Mouse (Mus musculus) brain, embryonic 14.5 days (tissue): ENCODE measurements around the gene Nrp1. TPM values are rescaled to one million over a fixed set of nuclear protein-coding genes. Genes with fewer than 3 reads are reported as not detected.

Experiments
- DNase-seq: peaks from one replicate; pipeline ENCODE4 v3.0.0-alpha.2; 2011; ENCODE audit warnings: low read depth
- CTCF ChIP-seq: fragments of 200-500 bp; IDR thresholded peaks from 2 replicates; pipeline ENCODE4 v1.5.1; 2012; ENCODE audit warnings: inconsistent platforms, mild to moderate bottlenecking, moderate library complexity, borderline replicate concordance; ENCODE audit not compliant: insufficient read depth, insufficient read length; ENCODE audit errors: extremely low read depth
- POLR2A ChIP-seq: fragments of 200-500 bp; IDR thresholded peaks from 2 replicates; pipeline ENCODE4 v1.6.1; 2012; ENCODE audit warnings: mild to moderate bottlenecking, inconsistent platforms, borderline replicate concordance; ENCODE audit not compliant: poor library complexity, insufficient read depth, insufficient read length, severe bottlenecking; ENCODE audit errors: extremely low read depth
- polyA plus RNA-seq: library from polyadenylated mRNA; depleted of rRNA; stranded (reverse); fragments of >200 nt; gene quantifications from 2 replicates; pipeline ENCODE4 v1.2.3, GENCODE M21; 2012

Nrp1 gene
- polyA plus RNA-seq, 1 experiment, result 36.2 TPM

DNA sequence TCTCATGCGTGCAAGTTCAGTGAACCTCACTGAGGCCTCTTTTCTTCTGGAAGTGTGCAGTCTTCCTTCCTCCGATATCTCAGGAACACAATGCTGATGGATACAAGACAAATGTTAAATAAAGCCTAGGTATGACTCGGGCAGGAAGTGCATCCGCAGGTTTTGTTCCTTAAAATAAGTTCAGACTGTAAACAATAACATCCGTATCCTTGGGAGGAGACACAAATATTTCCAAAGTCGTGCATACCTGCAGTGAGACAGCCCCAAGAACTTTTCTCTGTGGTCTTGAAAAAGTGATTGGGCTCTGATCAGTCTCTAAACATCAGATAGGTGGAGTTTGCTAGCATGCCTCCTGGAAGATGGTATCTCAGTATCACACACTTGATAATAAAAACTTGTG is 15.0 kb downstream of the Nrp1 start:
- no peak for DNase-seq
- TF ChIP-seq POLR2A (no peak), CTCF (no peak)

DNA sequence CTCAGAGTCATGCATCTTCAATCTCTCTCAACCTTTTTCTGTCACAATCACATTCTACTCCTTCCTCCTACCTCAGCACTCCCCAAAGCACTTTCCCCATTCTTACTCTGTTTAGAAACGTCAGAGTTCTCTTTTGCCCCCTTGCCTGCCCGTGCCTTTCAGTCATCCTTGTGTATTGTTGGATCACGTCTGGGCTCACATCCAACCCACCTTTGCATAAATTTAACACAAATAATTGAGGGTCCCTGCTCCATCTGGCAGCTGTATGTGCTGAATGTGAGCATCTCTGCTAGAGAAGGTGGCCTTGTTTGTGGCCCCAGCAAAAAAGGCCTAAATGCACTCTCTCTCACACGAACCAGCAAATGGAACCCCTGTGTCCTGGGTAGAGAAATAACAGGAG is 16.9 kb downstream of the Nrp1 start:
- TF ChIP-seq POLR2A (no peak), CTCF (no peak)
- peak; percentile 71 for DNase-seq

DNA sequence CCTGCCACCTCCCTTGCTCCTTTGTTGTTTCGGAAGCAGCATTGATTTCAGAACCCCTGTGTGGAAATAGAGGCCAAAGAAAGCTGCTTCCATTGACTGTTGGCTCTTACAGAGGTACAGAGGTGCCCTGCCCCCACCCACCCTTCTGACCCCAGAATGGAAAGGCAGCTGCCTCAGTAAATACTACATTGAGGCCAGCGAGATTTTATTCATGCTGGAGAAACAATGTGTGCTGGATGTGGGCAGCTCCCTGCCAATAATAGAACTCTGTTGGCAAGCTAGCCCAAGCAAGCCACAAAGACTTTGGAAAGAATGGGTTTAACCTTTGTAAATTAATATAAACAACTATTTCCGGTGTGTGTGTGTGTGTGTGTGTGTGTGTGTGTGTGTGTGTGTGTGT is 24.8 kb downstream of the Nrp1 start:
- TF ChIP-seq POLR2A (no peak), CTCF (no peak)
- peak; percentile 68 for DNase-seq

DNA sequence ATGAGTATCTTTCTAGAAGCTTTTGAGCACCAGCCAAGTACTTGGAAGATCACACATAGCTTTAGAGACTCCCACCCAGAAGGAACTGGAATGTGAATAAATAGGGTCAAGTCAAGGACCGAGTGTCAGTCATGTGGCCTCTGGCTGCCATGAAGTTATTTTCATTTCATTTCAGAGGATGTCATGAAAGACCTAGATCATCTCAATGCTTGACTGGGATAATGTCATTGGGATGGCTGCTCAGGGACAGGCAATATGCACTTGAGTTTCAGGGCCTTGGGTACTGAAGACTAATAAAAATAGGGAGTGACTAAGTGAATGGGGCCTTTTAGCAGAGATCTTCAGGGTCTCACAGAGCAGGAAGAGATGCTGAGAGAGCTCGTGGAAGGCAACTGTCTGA is 26.0 kb downstream of the Nrp1 start:
- no peak for TF ChIP-seq POLR2A
- no peak for TF ChIP-seq CTCF
- DNase-seq, result no peak

DNA sequence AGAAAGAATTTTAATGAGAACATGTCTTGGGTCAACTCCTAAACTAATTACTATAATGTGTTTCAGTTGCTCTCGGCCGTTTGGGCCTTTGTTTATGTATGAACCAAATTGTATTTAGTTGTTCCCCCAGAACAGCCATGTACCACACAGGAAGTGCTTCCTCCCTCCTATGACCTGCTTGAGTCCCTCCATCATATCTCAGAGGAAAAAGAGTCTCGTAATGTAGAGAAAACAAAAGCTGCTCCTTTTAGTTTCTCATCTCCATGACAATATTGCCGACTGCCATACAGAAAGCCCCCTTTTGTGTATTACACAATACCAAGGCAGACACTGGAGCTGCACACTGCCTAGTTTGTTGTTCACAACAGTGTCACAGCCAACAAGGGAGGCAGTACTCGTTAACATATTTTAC is 26.5 kb downstream of the Nrp1 start:
- TF ChIP-seq CTCF (no peak), POLR2A (no peak)
- peak; percentile 64 for DNase-seq

DNA sequence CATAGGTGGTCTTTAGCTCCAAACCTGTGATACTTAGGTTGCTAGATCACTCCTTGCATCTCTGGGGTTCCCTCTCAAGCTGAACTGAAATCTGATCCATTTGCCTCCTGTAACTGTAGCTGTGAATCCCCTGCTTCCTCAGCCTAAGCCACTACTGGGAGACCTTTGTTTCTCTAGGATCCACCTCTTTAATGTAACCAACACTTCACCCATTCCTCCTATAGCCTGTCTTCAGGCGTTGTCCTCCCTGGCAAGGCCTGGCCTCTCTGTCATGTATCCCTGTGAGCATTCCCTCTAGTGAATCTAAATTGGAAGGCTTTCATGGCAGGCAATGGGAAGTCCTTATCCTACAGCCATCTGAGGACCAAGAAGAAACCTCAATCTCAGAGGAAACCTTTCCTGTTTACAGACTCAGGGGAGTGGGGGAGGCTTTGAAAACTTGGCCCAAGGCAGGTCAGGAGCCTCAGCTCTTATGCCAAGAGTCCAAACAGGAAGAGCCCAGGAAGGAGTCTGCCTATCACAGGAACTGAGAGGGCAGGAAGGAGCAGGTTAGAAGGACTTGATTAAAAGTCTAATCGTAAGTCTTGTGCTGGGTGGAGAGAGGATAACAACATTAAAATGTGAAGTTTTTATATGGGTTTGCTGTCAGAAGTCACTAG is 28.7 kb downstream of the Nrp1 start:
- TF ChIP-seq CTCF (no peak), POLR2A (no peak)
- DNase-seq, result no peak

DNA sequence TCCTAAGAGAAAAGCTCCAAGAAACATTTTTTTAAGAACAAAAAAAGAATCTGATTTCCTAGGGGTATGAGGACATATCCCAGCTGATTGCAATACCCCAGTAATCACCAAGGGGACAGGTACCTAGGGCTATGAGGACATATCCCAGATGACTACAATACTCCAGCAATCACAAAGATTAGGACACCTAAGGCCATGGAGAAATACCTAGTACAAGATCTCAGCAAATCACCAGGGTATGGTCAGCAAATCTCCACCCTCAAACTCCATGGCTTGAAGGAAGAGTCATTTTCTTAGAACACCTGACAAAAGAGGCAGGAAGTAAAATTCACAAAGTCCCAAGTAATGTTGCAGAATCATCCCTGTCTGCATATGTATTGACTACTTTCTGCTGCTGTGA is 32.4 kb downstream of the Nrp1 start:
- no peak for DNase-seq
- TF ChIP-seq POLR2A (no peak), CTCF (no peak)

DNA sequence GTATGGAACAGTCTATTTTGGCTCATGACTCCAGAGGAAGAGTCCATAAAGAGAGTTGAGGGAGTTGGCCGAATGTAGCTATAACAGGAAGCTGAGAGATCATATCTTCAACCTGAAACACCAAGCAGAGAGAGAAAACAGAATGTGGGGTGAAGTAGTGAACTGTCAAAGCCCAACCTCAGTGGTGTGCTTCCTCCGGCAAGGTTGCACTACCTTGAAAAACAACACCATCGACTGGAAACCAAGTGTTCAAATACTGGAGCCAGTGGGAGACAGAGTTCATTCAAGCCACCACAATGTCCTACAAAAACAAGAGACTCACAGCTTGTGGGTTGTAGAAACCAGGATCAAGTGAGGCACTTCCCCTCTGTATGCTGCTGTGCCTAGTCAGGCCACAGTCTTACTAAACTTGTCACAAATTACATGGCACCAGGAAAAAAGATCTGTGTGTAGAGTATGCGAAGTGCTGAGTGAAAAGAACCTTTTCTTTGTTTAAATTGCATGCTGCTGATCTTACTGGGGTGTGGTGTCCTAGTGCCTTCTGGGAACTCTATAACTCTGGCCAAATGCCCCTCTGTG is 32.9 kb downstream of the Nrp1 start:
- DNase-seq, result no peak
- TF ChIP-seq CTCF (no peak), POLR2A (no peak)

DNA sequence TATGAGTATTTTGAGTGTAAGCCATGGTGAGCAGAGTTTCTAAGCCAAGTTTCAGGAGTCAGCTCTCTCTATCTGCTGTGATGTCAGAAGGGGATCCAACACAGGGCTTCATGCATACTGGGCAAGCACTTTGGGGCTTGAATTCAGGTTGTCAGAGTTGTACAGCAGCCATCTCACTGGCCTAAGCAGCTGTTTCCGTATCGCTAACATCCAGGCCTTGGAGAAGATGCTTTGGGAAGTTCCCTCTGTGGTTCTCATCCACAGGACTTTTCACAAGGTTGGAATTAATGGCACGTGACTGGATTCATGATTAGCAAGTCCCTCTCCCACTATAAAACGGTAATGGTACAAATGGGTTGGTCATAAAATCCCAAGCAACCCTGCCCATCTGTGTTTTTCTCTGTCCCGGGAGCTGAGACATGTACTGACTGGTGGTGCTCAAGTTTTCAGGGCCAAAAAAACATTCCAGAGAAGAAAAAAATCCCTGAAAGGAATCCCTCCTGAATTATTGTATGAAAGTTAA is 36.3 kb downstream of the Nrp1 start:
- no peak for DNase-seq

DNA sequence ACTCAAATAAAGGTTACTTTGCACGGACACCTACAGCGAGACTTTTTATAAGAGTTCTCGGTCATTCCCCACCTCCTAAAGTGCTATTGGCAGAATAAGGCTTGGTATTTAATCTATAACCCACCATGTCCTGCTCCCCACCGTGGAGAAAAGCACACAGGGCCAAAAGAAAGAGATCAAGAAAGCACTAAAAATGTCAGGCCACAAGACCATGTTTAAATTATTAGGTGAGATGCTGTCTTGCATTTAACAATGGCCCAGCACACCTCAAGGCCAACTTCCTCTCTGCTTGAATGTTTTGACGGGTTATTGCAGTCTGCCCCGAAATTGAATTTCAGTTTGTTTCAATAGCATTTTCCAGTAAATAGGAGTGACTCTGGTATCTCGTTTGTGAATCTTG is 38.6 kb downstream of the Nrp1 start:
- TF ChIP-seq CTCF, result no peak
- TF ChIP-seq POLR2A, result no peak
- DNase-seq, result no peak

More for the DNA sequence above, 36.3 kb downstream of the Nrp1 start:
- no peak for TF ChIP-seq POLR2A

DNA sequence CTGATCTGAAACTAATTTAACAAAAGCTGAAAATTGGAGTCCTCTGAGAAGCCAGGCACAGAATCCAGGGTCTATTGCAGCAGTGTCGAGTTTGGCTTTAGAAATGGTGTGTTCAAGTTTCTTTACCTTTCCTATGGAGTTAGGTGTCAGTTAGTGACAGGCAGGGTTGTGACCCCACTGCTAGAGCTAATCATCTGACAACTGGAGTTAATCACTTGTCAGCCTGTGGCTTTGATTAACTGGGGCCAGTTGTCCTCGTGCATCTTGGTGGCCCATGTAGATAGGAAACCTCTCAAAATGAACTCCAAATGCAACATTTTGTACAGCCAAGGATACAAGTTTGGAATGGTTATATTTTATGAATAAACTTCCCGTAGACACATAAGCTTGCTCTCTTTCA is 39.0 kb downstream of the Nrp1 start:
- no peak for TF ChIP-seq CTCF
- DNase-seq, result no peak

DNA sequence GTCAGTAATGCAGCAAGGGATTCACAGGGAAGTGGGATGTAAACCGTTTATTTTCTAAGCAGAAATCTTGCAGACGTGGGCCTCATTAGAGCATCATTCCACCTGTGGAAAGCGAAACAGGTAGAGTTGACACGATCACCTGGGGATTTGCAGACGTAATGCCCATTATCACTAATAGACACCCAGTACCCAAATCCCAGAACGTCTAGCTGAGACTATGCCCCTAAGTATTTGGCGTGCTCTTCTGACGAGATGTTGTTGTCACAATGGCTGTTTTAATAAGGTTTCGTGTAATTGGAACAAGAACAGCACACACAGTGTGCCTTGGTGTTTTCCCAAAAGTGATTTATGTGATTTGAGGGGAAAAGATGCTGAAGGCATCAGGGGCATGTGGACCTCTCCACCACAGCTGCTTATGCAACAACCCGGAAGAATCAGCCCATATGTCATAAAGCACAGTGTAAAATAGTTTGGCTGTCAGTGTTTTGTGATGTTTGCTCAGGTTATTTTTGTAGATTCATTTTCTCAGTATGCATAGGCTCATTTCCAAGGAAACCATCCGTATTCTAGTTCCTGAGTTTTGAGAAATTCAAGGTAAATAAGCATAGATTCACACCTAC is 40.2 kb downstream of the Nrp1 start:
- DNase-seq, result peak; percentile 51

More for the DNA sequence above, 40.2 kb downstream of the Nrp1 start:
- TF ChIP-seq POLR2A, result no peak
- no peak for TF ChIP-seq CTCF
